Comparison of ENCODE assay signal across 18 mouse cellular contexts in the genomic region with DNA sequence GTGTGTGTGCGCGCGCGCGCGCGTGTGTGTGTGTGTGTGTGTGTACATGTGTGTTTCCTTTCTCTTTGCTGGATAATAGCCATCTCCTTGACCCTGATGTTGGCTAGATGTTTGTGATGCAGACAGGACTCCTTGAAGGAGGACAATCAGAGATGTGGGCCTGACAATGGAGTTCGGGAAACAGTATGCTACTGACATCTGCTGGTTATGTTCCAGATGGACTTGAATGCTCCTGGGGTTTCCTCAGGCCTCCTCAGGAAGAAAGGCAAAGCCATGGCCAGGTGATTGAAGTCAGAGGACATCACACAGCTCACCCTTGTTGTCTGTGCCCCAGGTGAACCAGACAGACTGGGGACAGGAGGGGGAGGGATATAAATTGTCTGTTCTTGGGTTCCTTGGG.
DNase-seq lines count a peak whose midpoint lies in the region; ATAC-seq and TF ChIP-seq lines count a peak whose summit lies in the region.
"Had no signal": no experiment of that assay in that cellular context is flagged by ENCODE, and none has a peak within 500 bp of the region (broad histone marks: within the 10 kb centered on the region; RNA-seq: fewer than 3 reads in every experiment).

No protein-coding gene starts in this region.

- intact Hi-C loops in left cerebral cortex, adult 2 months (cut with DNase I) = no loop called here
- intact Hi-C loops in left cerebral cortex, postnatal 4 days (cut with DNase I) = no loop called here

- no peak overlapping the region for H3K4me3 ChIP-seq in left cerebral cortex, adult 2 months
- no peak overlapping the region for H3K4me3 ChIP-seq in hindbrain, embryonic 16.5 days (ENCODE audit: low read length)
- H3K4me3 ChIP-seq: embryonic facial prominence, embryonic 15.5 days; gastrocnemius, adult 2 months; heart, embryonic 10.5 days; midbrain, embryonic 13.5 days had no signal

- in situ Hi-C loops in Patski (cut with MboI; ENCODE audit: low pct_unique_long_range_greater_than_20kb) = no loop called here

- H3K9ac ChIP-seq in hindbrain, embryonic 16.5 days (ENCODE audit: low read depth, low read length) = no peak overlapping the region
- H3K9ac ChIP-seq: embryonic facial prominence, embryonic 15.5 days; midbrain, embryonic 13.5 days had no signal

- no peaks in the 10 kb centered on the region for H3K9me3 ChIP-seq in hindbrain, embryonic 16.5 days (ENCODE audit: control insufficient read depth, low read length)
- H3K9me3 ChIP-seq: embryonic facial prominence, embryonic 15.5 days; G1E; heart, embryonic 10.5 days; midbrain, embryonic 13.5 days had no signal

- TF ChIP-seq CTCF in left cerebral cortex, adult 2 months (IDR thresholded peaks at IDR 0.05) = peak; percentile 26
- peak; percentile 66 for TF ChIP-seq CTCF in Patski (IDR thresholded peaks at IDR 0.05)

- no peaks in the 10 kb centered on the region for H3K36me3 ChIP-seq in hindbrain, embryonic 16.5 days (ENCODE audit: control insufficient read depth, insufficient read depth, low read length)
- H3K36me3 ChIP-seq: embryonic facial prominence, embryonic 15.5 days; G1E; heart, embryonic 10.5 days; midbrain, embryonic 13.5 days had no signal

- H3K4me1 ChIP-seq in hindbrain, embryonic 16.5 days (ENCODE audit: control insufficient read depth, insufficient read depth, low read depth, low read length) = no peaks in the 10 kb centered on the region
- H3K4me1 ChIP-seq: embryonic facial prominence, embryonic 15.5 days; heart, embryonic 10.5 days; midbrain, embryonic 13.5 days had no signal

- H3K27ac ChIP-seq in left cerebral cortex, adult 2 months = no peak overlapping the region
- no peak overlapping the region for H3K27ac ChIP-seq in hindbrain, embryonic 16.5 days (ENCODE audit: low read depth, low read length)
- H3K27ac ChIP-seq: embryonic facial prominence, embryonic 15.5 days; gastrocnemius, adult 2 months; heart, embryonic 10.5 days; midbrain, embryonic 13.5 days had no signal

- ATAC-seq in frontal cortex, adult (ENCODE audit: low TSS enrichment) = peak; percentile 69; the same call in 1 of the 2 replicates
- no peak for ATAC-seq in Patski
- ATAC-seq in erythroblast, adult 5-6 weeks (replicated peaks; ENCODE audit: low FRiP score, poor library complexity, severe bottlenecking) = no peak
- ATAC-seq in hindbrain, embryonic 16.5 days = no peak
- ATAC-seq: forebrain, embryonic 14.5 days; intestine, embryonic 16.5 days; midbrain, embryonic 13.5 days had no signal

- whole genome bisulfite sequencing in hindbrain, embryonic 16.5 days = 65% methylated on average over 8 of the region's 8 CpGs

- POLR2A ChIA-PET in Patski (lab: Charles Lee) = no interaction called here

- no peak for DNase-seq in frontal cortex, postnatal 25 days (ENCODE audit: low spot score in 2 of 2)
- no peak for DNase-seq in left cerebral cortex, adult 2 months (ENCODE audit: extremely low spot score in 1 of 2, low spot score in 2 of 2)
- DNase-seq in left cerebral cortex, postnatal 4 days = no peak
- no peak for DNase-seq in Patski (ENCODE audit: low read depth, low spot score)
- peak; percentile 9 for DNase-seq in embryo, embryonic 9.5 days (ENCODE audit: extremely low spot score)
- DNase-seq: cerebellum, adult 9-10 months; gastrocnemius, adult 2 months; liver; spleen, adult 18-20 months had no signal

- no peak overlapping the region for H3K4me2 ChIP-seq in hindbrain, embryonic 16.5 days (ENCODE audit: low read length)
- H3K4me2 ChIP-seq: embryonic facial prominence, embryonic 15.5 days; midbrain, embryonic 13.5 days had no signal

- no peaks in the 10 kb centered on the region for H3K27me3 ChIP-seq in Patski
- no peaks in the 10 kb centered on the region for H3K27me3 ChIP-seq in hindbrain, embryonic 16.5 days (replicated peaks; ENCODE audit: control insufficient read depth, insufficient read depth, low read length)
- H3K27me3 ChIP-seq: embryonic facial prominence, embryonic 15.5 days; midbrain, embryonic 13.5 days had no signal

- CTCF ChIA-PET in Patski (lab: Charles Lee) = interaction anchor here (1.1 to 4.9 kb wide), 2 partner anchors 9 to 214 kb away, joined by 3 to 31 read pairs; no protein-coding TSS in a partner anchor
